Comparison of ENCODE assay signal across 23 mouse cellular contexts in genomic region chr2:79695939-79696338, GRCm38 (mm10). TPM values are rescaled to one million over a fixed set of nuclear protein-coding genes. Genes with fewer than 3 reads are reported as not detected.
A peak's percentile ranks its signal among the peaks of the same experiment; 100 is the strongest.
DNase-seq lines count a peak whose midpoint lies in the region; ATAC-seq and TF ChIP-seq lines count a peak whose summit lies in the region.
"Had no signal": no experiment of that assay in that cellular context is flagged by ENCODE, and none has a peak within 500 bp of the region (broad histone marks: within the 10 kb centered on the region; RNA-seq: fewer than 3 reads in every experiment).

No protein-coding gene starts in this region.

- H3K27ac ChIP-seq in liver, adult 2 months (replicated peaks; ENCODE audit: insufficient read depth, low read depth, low read length): no peak overlapping the region
- H3K27ac ChIP-seq in liver, embryonic 11.5 days (ENCODE audit: low read depth, low read length): no peak overlapping the region
- H3K27ac ChIP-seq: embryonic facial prominence, embryonic 10.5 days; forebrain, embryonic 13.5 days; heart, embryonic 15.5 days; hindbrain, embryonic 10.5 days; liver, embryonic 13.5 days; neural tube, embryonic 13.5 days had no signal

- H3K36me3 ChIP-seq in liver, adult 2 months (ENCODE audit: control insufficient read depth, insufficient read depth, low read length): no peaks in the 10 kb centered on the region
- H3K36me3 ChIP-seq in liver, embryonic 11.5 days (ENCODE audit: control insufficient read depth, insufficient read depth, low read length): no peaks in the 10 kb centered on the region
- H3K36me3 ChIP-seq: embryonic facial prominence, embryonic 10.5 days; heart, embryonic 15.5 days; hindbrain, embryonic 10.5 days; liver, embryonic 13.5 days; neural tube, embryonic 13.5 days had no signal

- no peak overlapping the region for H3K4me3 ChIP-seq in liver, adult 2 months (ENCODE audit: insufficient read depth, low read depth, low read length)
- H3K4me3 ChIP-seq in liver, embryonic 11.5 days (ENCODE audit: low read depth, low read length): no peak overlapping the region
- H3K4me3 ChIP-seq: embryonic facial prominence, embryonic 10.5 days; forebrain, embryonic 13.5 days; heart, embryonic 15.5 days; hindbrain, embryonic 10.5 days; liver, embryonic 13.5 days; megakaryocyte, embryonic 14.5 days; neural tube, embryonic 13.5 days had no signal

- H3K4me1 ChIP-seq in liver, adult 2 months (ENCODE audit: control insufficient read depth, insufficient read depth, low read length): no peaks in the 10 kb centered on the region
- H3K4me1 ChIP-seq in liver, embryonic 11.5 days (replicated peaks; ENCODE audit: control insufficient read depth, insufficient read depth, low read length): no peaks in the 10 kb centered on the region
- H3K4me1 ChIP-seq: embryonic facial prominence, embryonic 10.5 days; forebrain, embryonic 13.5 days; heart, embryonic 15.5 days; hindbrain, embryonic 10.5 days; liver, embryonic 13.5 days; neural tube, embryonic 13.5 days had no signal

- WGBS in liver, adult 2 months: 83% methylated on average over 12 of the region's 12 CpGs
- WGBS in liver, embryonic 11.5 days: 63% methylated on average over 12 of the region's 12 CpGs

- DNase-seq in liver, adult 2 months (ENCODE audit: extremely low read depth, low read depth, low spot score): peak; percentile 24
- DNase-seq in liver, embryonic 11.5 days (ENCODE audit: low spot score): no peak
- peak; percentile 84 for DNase-seq in MEL-GATA-1-ER (ENCODE audit: extremely low read depth, low read depth)
- peak; percentile 7 for DNase-seq in lung, postnatal 14 days
- DNase-seq in frontal cortex, postnatal 36 days (ENCODE audit: low spot score in 2 of 2): no peak
- no peak for DNase-seq in urinary bladder, adult 18-20 months (ENCODE audit: low spot score in 2 of 2)
- DNase-seq in layer of hippocampus, adult 9-11 months: no peak
- DNase-seq: cerebellum, postnatal 25 days; kidney, adult 9 months; liver, embryonic 13.5 days; right cerebral cortex, postnatal 4 days had no signal

- H3K9me3 ChIP-seq in liver, embryonic 11.5 days (ENCODE audit: control insufficient read depth, low read length): no peaks in the 10 kb centered on the region
- H3K9me3 ChIP-seq: embryonic facial prominence, embryonic 10.5 days; forebrain, embryonic 13.5 days; heart, embryonic 15.5 days; hindbrain, embryonic 10.5 days; liver, embryonic 13.5 days; megakaryocyte, embryonic 14.5 days; neural tube, embryonic 13.5 days had no signal

- TF ChIP-seq CTCF in liver, adult 2 months (IDR thresholded peaks at IDR 0.05; ENCODE audit: low read depth, low read length): no peak

- H3K79me2 ChIP-seq in liver, adult 2 months (ENCODE audit: control insufficient read depth, insufficient read depth, low read length): no peaks in the 10 kb centered on the region

- no peaks in the 10 kb centered on the region for H3K27me3 ChIP-seq in liver, adult 2 months (ENCODE audit: control insufficient read depth, insufficient read depth, low read length)
- no peaks in the 10 kb centered on the region for H3K27me3 ChIP-seq in liver, embryonic 11.5 days (replicated peaks; ENCODE audit: control insufficient read depth, insufficient read depth, low read length)
- H3K27me3 ChIP-seq: forebrain, embryonic 13.5 days; heart, embryonic 15.5 days; liver, embryonic 13.5 days; megakaryocyte, embryonic 14.5 days; neural tube, embryonic 13.5 days had no signal

- H3K9ac ChIP-seq in liver, adult 2 months (ENCODE audit: low read depth, low read length): no peak overlapping the region
- no peak overlapping the region for H3K9ac ChIP-seq in liver, embryonic 11.5 days (ENCODE audit: low read depth, low read length)
- H3K9ac ChIP-seq: forebrain, embryonic 13.5 days; heart, embryonic 15.5 days; liver, embryonic 13.5 days; neural tube, embryonic 13.5 days had no signal

- TF ChIP-seq POLR2A in liver, adult 2 months (IDR thresholded peaks at IDR 0.05; ENCODE audit: extremely low read depth, insufficient read depth, low read length): no peak

- ATAC-seq in liver, embryonic 11.5 days (replicated peaks; ENCODE audit: low FRiP score): no peak
- ATAC-seq in monocyte, adult 5-6 weeks (replicated peaks; ENCODE audit: insufficient number of reproducible peaks, low FRiP score, low TSS enrichment, poor library complexity, severe bottlenecking): peak; percentile 89
- ATAC-seq: forebrain, embryonic 13.5 days had no signal

- H3K4me2 ChIP-seq in liver, embryonic 11.5 days: no peak overlapping the region
- H3K4me2 ChIP-seq: forebrain, embryonic 13.5 days; heart, embryonic 15.5 days; liver, embryonic 13.5 days; neural tube, embryonic 13.5 days had no signal

RNA-seq across cellular contexts. Expression of gene Ppp1r1c, which starts 11.6 kb away (rescaled TPM):
- not detected in 2 replicates for total RNA-seq in liver, adult 2 months (2014; rRNA removed)
- polyA plus RNA-seq in liver, adult 2 months (2012; rRNA removed): not detected in 2 replicates
- polyA plus RNA-seq in liver, embryonic 11.5 days (2014; fragmentation: Nextera tagmentation; extraction: Ambion mirVana): 0.29 TPM in 1 of 2 replicates, not detected in the other
- total RNA-seq in monocyte, adult 5-6 weeks (2017): not detected in 3 replicates
- total RNA-seq: ES-E14; left cerebral cortex, postnatal 36 days had no signal
- polyA plus RNA-seq: intestine, embryonic 14.5 days; large intestine, adult 2 months; liver, embryonic 13.5 days; stomach, embryonic 16.5 days had no signal

Comparison
In these comparisons a context has a peak if more than half of its experiments do, and no peak if none do; other contexts are left out.
1. DNase-seq: peak in liver, adult 2 months (single experiment), MEL-GATA-1-ER (single experiment) and lung, postnatal 14 days (single experiment); none in liver, embryonic 11.5 days (single experiment), frontal cortex, postnatal 36 days (0 of 2), urinary bladder, adult 18-20 months (0 of 2) and layer of hippocampus, adult 9-11 months (single experiment).